Mouse (Mus musculus) R1 (cell line): ENCODE results near the gene Cpsf2.

Source experiments
- DNase-seq: peaks from one replicate; pipeline ENCODE4 v3.0.0-alpha.2; 2018; ENCODE audit warnings: low read depth, low spot score

The Cpsf2 gene

GRCm38 (mm10) chr12:101979213-101979750, 3.5 kb downstream of the Cpsf2 start:
- DNase-seq: no peak

GRCm38 (mm10) chr12:101980266-101980665, 4.5 kb downstream of the Cpsf2 start:
- no peak for DNase-seq

GRCm38 (mm10) chr12:101981559-101981958, 5.8 kb downstream of the Cpsf2 start:
- DNase-seq: no peak

- DNase-seq: no peak
Observed at GRCm38 (mm10) chr12:101982977-101983376, 7.2 kb downstream of the Cpsf2 start.

- peak; percentile 25 for DNase-seq
Observed at GRCm38 (mm10) chr12:101985110-101985509, 9.3 kb downstream of the Cpsf2 start.

- no peak for DNase-seq
Observed at GRCm38 (mm10) chr12:101987659-101988058, 11.9 kb downstream of the Cpsf2 start.

- no peak for DNase-seq
Observed at GRCm38 (mm10) chr12:101994576-101995467, 19.0 kb downstream of the Cpsf2 start.

GRCm38 (mm10) chr12:101998929-101999328, 23.1 kb downstream of the Cpsf2 start:
- no peak for DNase-seq

- DNase-seq: no peak
Observed at GRCm38 (mm10) chr12:102000785-102001184, 25.0 kb downstream of the Cpsf2 start.

GRCm38 (mm10) chr12:102008111-102008977, 32.6 kb downstream of the Cpsf2 start:
- DNase-seq: no peak

- DNase-seq: no peak
Observed at GRCm38 (mm10) chr12:102009551-102009950, 33.8 kb downstream of the Cpsf2 start.

GRCm38 (mm10) chr12:102014411-102014810, 38.6 kb downstream of the Cpsf2 start:
- no peak for DNase-seq

- no peak for DNase-seq
Observed at GRCm38 (mm10) chr12:102015127-102015526, 39.3 kb downstream of the Cpsf2 start.

- no peak for DNase-seq
Observed at GRCm38 (mm10) chr12:102021923-102022322, 46.1 kb downstream of the Cpsf2 start.

- no peak for DNase-seq
Observed at GRCm38 (mm10) chr12:102029184-102029583, 53.4 kb downstream of the Cpsf2 start.

GRCm38 (mm10) chr12:102029892-102030446, 54.2 kb downstream of the Cpsf2 start:
- no peak for DNase-seq

- no peak for DNase-seq
Observed at GRCm38 (mm10) chr12:102034934-102035333, 59.1 kb downstream of the Cpsf2 start.

- no peak for DNase-seq
Observed at GRCm38 (mm10) chr12:102039861-102040260, 64.1 kb downstream of the Cpsf2 start.

GRCm38 (mm10) chr12:102041699-102042098, 65.9 kb downstream of the Cpsf2 start:
- no peak for DNase-seq

- no peak for DNase-seq
Observed at GRCm38 (mm10) chr12:102042247-102042646, 66.5 kb downstream of the Cpsf2 start.

GRCm38 (mm10) chr12:102043840-102044239, 68.1 kb downstream of the Cpsf2 start:
- no peak for DNase-seq

GRCm38 (mm10) chr12:102054155-102054554, 78.4 kb downstream of the Cpsf2 start:
- DNase-seq: no peak
